Mouse (Mus musculus) lung, embryonic 14.5 days (tissue): ENCODE measurements around the gene Gm36176. TPM values are rescaled to one million over a fixed set of nuclear protein-coding genes. Genes with fewer than 3 reads are reported as not detected.

Source experiments
- ATAC-seq: fragments of 200-750 bp; cut with Nextera tagmentation; 2 replicates; pipeline ENCODE4 v1.8.0; 2017; ENCODE audit warnings: mild to moderate bottlenecking, moderate TSS enrichment, moderate library complexity; ENCODE audit not compliant: insufficient read depth
- DNase-seq: peaks from one replicate; pipeline ENCODE4 v3.0.0-alpha.2; 2015
- H3K27ac ChIP-seq: fragments of 300-500 bp; sonication (generic); 2 replicates; pipeline ENCODE4 v1.5.1; 2014; ENCODE audit warnings: low read depth, mild to moderate bottlenecking, moderate library complexity
- H3K27me3 ChIP-seq: fragments of 300-500 bp; sonication (generic); 2 replicates; pipeline ENCODE4 v1.6.1; 2014; ENCODE audit warnings: low read length, control low read depth; ENCODE audit not compliant: insufficient read depth
- H3K36me3 ChIP-seq: fragments of 300-500 bp; sonication (generic); 2 replicates; pipeline ENCODE4 v1.6.1; 2014; ENCODE audit warnings: control low read depth; ENCODE audit not compliant: insufficient read depth
- H3K4me1 ChIP-seq: fragments of 300-500 bp; sonication (generic); 2 replicates; pipeline ENCODE4 v1.6.1; 2014; ENCODE audit warnings: antibody characterized with exemption, control low read depth; ENCODE audit not compliant: insufficient read depth
- H3K4me2 ChIP-seq: fragments of 300-500 bp; sonication (generic); 2 replicates; pipeline ENCODE4 v1.6.1; 2014; ENCODE audit warnings: mild to moderate bottlenecking
- H3K4me3 ChIP-seq: fragments of 300-500 bp; sonication (generic); 2 replicates; pipeline ENCODE4 v1.5.1; 2014; ENCODE audit warnings: low read depth, low read length
- H3K9ac ChIP-seq: fragments of 300-500 bp; sonication (generic); 2 replicates; pipeline ENCODE4 v1.6.1; 2014
- H3K9me3 ChIP-seq: fragments of 300-500 bp; sonication (generic); 2 replicates; pipeline ENCODE4 v1.6.1; 2016; ENCODE audit warnings: low read depth, low read length, control low read depth
- CTCF ChIP-seq: IDR thresholded peaks from 2 replicates; pipeline ENCODE4 v1.5.1; 2016; ENCODE audit warnings: antibody characterized with exemption, low read depth
- WGBS: fragments of 180-500 bp; shearing (Covaris S2); extraction: QIAGEN DNeasy Blood & Tissue Kit; methylation state at CpG from one replicate; pipeline ENCODE4 v1.1.7; 2014; 5-methylcytosine and 5-hydroxymethylcytosine counted together
- polyA plus RNA-seq: library from polyadenylated mRNA; unstranded; fragments of >200 nt; fragmentation: Nextera tagmentation; extraction: Ambion mirVana; gene quantifications from 2 replicates; pipeline ENCODE4 v1.2.1, GENCODE M21; 2014

Gm36176 gene
- polyA plus RNA-seq, 1 experiment from 2014 or later: not detected

GRCm38 (mm10) chr10:77852559-77852958 is 6.0 kb downstream of the Gm36176 start, which contains the start of gene Gm10318:
TSS of gene Gm10318 (plus strand) at chr10:77852859.
- H3K27ac ChIP-seq: no peak within 1 kb of the TSS
- no peak within 1 kb of the TSS for H3K4me2 ChIP-seq
- DNase-seq: no peak
- H3K27me3 ChIP-seq: no peaks in the 10 kb centered on the region
- no peaks in the 10 kb centered on the region for H3K36me3 ChIP-seq
- H3K9me3 ChIP-seq: no peaks in the 10 kb centered on the region
- H3K4me3 ChIP-seq: no peak within 1 kb of the TSS
- ATAC-seq: no peak
- no peaks in the 10 kb centered on the region for H3K4me1 ChIP-seq
- TF ChIP-seq CTCF: no peak
- WGBS: 56% methylated on average over 9 of the region's 9 CpGs
- no peak within 1 kb of the TSS for H3K9ac ChIP-seq

GRCm38 (mm10) chr10:77861675-77862074 is 15.1 kb downstream of the Gm36176 start, which contains the start of gene Gm3285:
TSS of gene Gm3285 (plus strand) at chr10:77861975.
- Histone ChIP-seq H3K9ac (no peak within 1 kb of the TSS), H3K4me3 (no peak within 1 kb of the TSS), H3K9me3 (no peaks in the 10 kb centered on the region; the same call in 1 of the 2 replicates), H3K27me3 (no peaks in the 10 kb centered on the region), H3K27ac (no peak within 1 kb of the TSS), H3K4me2 (no peak within 1 kb of the TSS), H3K36me3 (no peaks in the 10 kb centered on the region), H3K4me1 (0 out of 2 replicates have a peak, but pooled peaks cover 2% of the 10 kb centered on the region)
- DNase-seq: no peak
- no peak for ATAC-seq
- no peak for TF ChIP-seq CTCF
- WGBS: 39% methylated on average over 7 of the region's 7 CpGs

GRCm38 (mm10) chr10:77864067-77864761 is 17.6 kb downstream of the Gm36176 start:
- 26% methylated on average over 14 of the region's 14 CpGs for WGBS
- Histone ChIP-seq H3K9me3 (no peaks in the 10 kb centered on the region; the same call in 1 of the 2 replicates), H3K4me3 (peak overlapping the region; percentile 12; the same call in 1 of the 2 replicates), H3K27me3 (no peaks in the 10 kb centered on the region), H3K4me1 (0 out of 2 replicates have a peak, but pooled peaks cover 2% of the 10 kb centered on the region), H3K4me2 (peak overlapping the region; percentile 43), H3K36me3 (no peaks in the 10 kb centered on the region), H3K27ac (no peak overlapping the region), H3K9ac (no peak overlapping the region)
- no peak for TF ChIP-seq CTCF
- ATAC-seq: peak; percentile 82
- DNase-seq: peak; percentile 50

- H3K4me1 ChIP-seq: 0 out of 2 replicates have a peak, but pooled peaks cover 2% of the 10 kb centered on the region
- no peak overlapping the region for H3K27ac ChIP-seq
- H3K9me3 ChIP-seq: no peaks in the 10 kb centered on the region; the same call in 1 of the 2 replicates
- 34% methylated on average over 11 of the region's 11 CpGs for WGBS
- peak overlapping the region; percentile 12; the same call in 1 of the 2 replicates for H3K4me3 ChIP-seq
- no peaks in the 10 kb centered on the region for H3K27me3 ChIP-seq
- no peak overlapping the region for H3K9ac ChIP-seq
- peak overlapping the region; percentile 43 for H3K4me2 ChIP-seq
- TF ChIP-seq CTCF: no peak
- H3K36me3 ChIP-seq: no peaks in the 10 kb centered on the region
- no peak for DNase-seq
- no peak for ATAC-seq
Observed at GRCm38 (mm10) chr10:77864762-77865143, 18.1 kb downstream of the Gm36176 start.

GRCm38 (mm10) chr10:77867546-77867945 is 20.9 kb downstream of the Gm36176 start:
- 15% methylated on average over 1 of the region's 1 CpGs for WGBS
- no peak for ATAC-seq

GRCm38 (mm10) chr10:77869651-77870050 is 23.0 kb downstream of the Gm36176 start:
- 63% methylated on average over 7 of the region's 7 CpGs for WGBS
- DNase-seq (peak; percentile 66), ATAC-seq (peak; percentile 60)

More at GRCm38 (mm10) chr10:77867546-77867945, 20.9 kb downstream of the Gm36176 start:
- H3K36me3 ChIP-seq: no peaks in the 10 kb centered on the region
- H3K4me3 ChIP-seq: no peak overlapping the region
- no peak overlapping the region for H3K4me2 ChIP-seq
- H3K9me3 ChIP-seq: no peaks in the 10 kb centered on the region; the same call in 1 of the 2 replicates
- no peaks in the 10 kb centered on the region for H3K27me3 ChIP-seq
- TF ChIP-seq CTCF: no peak
- H3K9ac ChIP-seq: no peak overlapping the region
- peak; percentile 49 for DNase-seq
- H3K4me1 ChIP-seq: 0 out of 2 replicates have a peak, but pooled peaks cover 2% of the 10 kb centered on the region
- H3K27ac ChIP-seq: no peak overlapping the region

GRCm38 (mm10) chr10:77878985-77879384 is 32.4 kb downstream of the Gm36176 start:
- TF ChIP-seq CTCF: peak; percentile 46
- no peak overlapping the region for H3K27ac ChIP-seq
- H3K27me3 ChIP-seq: no peaks in the 10 kb centered on the region
- H3K4me2 ChIP-seq: no peak overlapping the region
- H3K9me3 ChIP-seq: no peaks in the 10 kb centered on the region
- DNase-seq (peak; percentile 25), ATAC-seq (no peak)
- H3K4me3 ChIP-seq: no peak overlapping the region
- no peaks in the 10 kb centered on the region for H3K4me1 ChIP-seq
- H3K36me3 ChIP-seq: no peaks in the 10 kb centered on the region
- no peak overlapping the region for H3K9ac ChIP-seq
- 59% methylated on average over 6 of the region's 6 CpGs for WGBS

More at GRCm38 (mm10) chr10:77869651-77870050, 23.0 kb downstream of the Gm36176 start:
- 0 out of 2 replicates have a peak, but pooled peaks cover under 1% of the 10 kb centered on the region for H3K4me1 ChIP-seq
- no peaks in the 10 kb centered on the region for H3K9me3 ChIP-seq
- TF ChIP-seq CTCF: no peak
- no peak overlapping the region for H3K9ac ChIP-seq
- no peak overlapping the region for H3K4me2 ChIP-seq
- H3K27ac ChIP-seq: no peak overlapping the region
- no peaks in the 10 kb centered on the region for H3K27me3 ChIP-seq
- H3K36me3 ChIP-seq: no peaks in the 10 kb centered on the region
- H3K4me3 ChIP-seq: no peak overlapping the region
